In genomic region chr11:43548657-43549435, GRCm38 (mm10) we compare ENCODE assay signal across 9 mouse cellular contexts. TPM values are rescaled to one million over a fixed set of nuclear protein-coding genes. Genes with fewer than 3 reads are reported as not detected.
DNase-seq lines count a peak whose midpoint lies in the region; ATAC-seq and TF ChIP-seq lines count a peak whose summit lies in the region.
"Had no signal": no experiment of that assay in that cellular context is flagged by ENCODE, and none has a peak within 500 bp of the region (broad histone marks: within the 10 kb centered on the region; RNA-seq: fewer than 3 reads in every experiment).

No protein-coding gene starts in this region.

- ATAC-seq in forebrain, embryonic 14.5 days = no peak
- no peak for ATAC-seq in limb, embryonic 12.5 days (ENCODE audit: insufficient number of reproducible peaks, insufficient read depth, low FRiP score, low TSS enrichment, low read depth)
- ATAC-seq in neural tube, embryonic 13.5 days (ENCODE audit: low read depth) = no peak
- ATAC-seq in erythroid progenitor cell, adult 5-6 weeks (replicated peaks; ENCODE audit: low FRiP score, poor library complexity, severe bottlenecking) = no peak

- H3K9ac ChIP-seq in forebrain, embryonic 14.5 days (ENCODE audit: low read length) = no peak overlapping the region
- no peak overlapping the region for H3K9ac ChIP-seq in limb, embryonic 12.5 days (replicated peaks)
- H3K9ac ChIP-seq in neural tube, embryonic 13.5 days = no peak overlapping the region

- H3K9me3 ChIP-seq in forebrain, embryonic 14.5 days (replicated peaks; ENCODE audit: control insufficient read depth, low read length) = no peaks in the 10 kb centered on the region
- H3K9me3 ChIP-seq in limb, embryonic 12.5 days = no peaks in the 10 kb centered on the region
- no peaks in the 10 kb centered on the region for H3K9me3 ChIP-seq in neural tube, embryonic 13.5 days

- TF ChIP-seq CTCF in kidney, adult 2 months (conservative IDR thresholded peaks at IDR 0.05; ENCODE audit: insufficient read depth, insufficient read length, low read depth, low read length) = no peak

- DNase-seq in kidney, adult 2 months = peak; percentile 18
- no peak for DNase-seq in kidney, postnatal 14 days
- DNase-seq in forebrain, embryonic 14.5 days (ENCODE audit: low spot score) = no peak
- no peak for DNase-seq in adipocyte (ENCODE audit: low spot score)
- DNase-seq in left cerebral cortex, postnatal 4 days = no peak

- no peaks in the 10 kb centered on the region for H3K36me3 ChIP-seq in kidney, adult 2 months (ENCODE audit: control insufficient read depth, insufficient read depth, low read length)
- 0 out of 2 replicates have a peak, but pooled peaks cover 2% of the 10 kb centered on the region for H3K36me3 ChIP-seq in forebrain, embryonic 14.5 days (ENCODE audit: control insufficient read depth, insufficient read depth, low read length)
- H3K36me3 ChIP-seq in limb, embryonic 12.5 days = peaks cover 23% of the 10 kb centered on the region
- no peaks in the 10 kb centered on the region for H3K36me3 ChIP-seq in neural tube, embryonic 13.5 days

- WGBS in kidney, adult 2 months = 57% methylated on average over 12 of the region's 12 CpGs
- WGBS in forebrain, embryonic 14.5 days = 49% methylated on average over 12 of the region's 12 CpGs
- WGBS in limb, embryonic 12.5 days = 69% methylated on average over 12 of the region's 12 CpGs
- WGBS in neural tube, embryonic 13.5 days = 76% methylated on average over 12 of the region's 12 CpGs

- H3K4me3 ChIP-seq in kidney, adult 2 months (ENCODE audit: insufficient read depth, low read depth, low read length) = no peak overlapping the region
- no peak overlapping the region for H3K4me3 ChIP-seq in forebrain, embryonic 14.5 days (ENCODE audit: low read depth, low read length)
- no peak overlapping the region for H3K4me3 ChIP-seq in limb, embryonic 12.5 days (replicated peaks)
- no peak overlapping the region for H3K4me3 ChIP-seq in neural tube, embryonic 13.5 days

- no peak overlapping the region for H3K4me2 ChIP-seq in forebrain, embryonic 14.5 days (ENCODE audit: low read length)
- no peak overlapping the region for H3K4me2 ChIP-seq in limb, embryonic 12.5 days
- no peak overlapping the region for H3K4me2 ChIP-seq in neural tube, embryonic 13.5 days

- H3K27me3 ChIP-seq in kidney, adult 2 months (replicated peaks; ENCODE audit: control insufficient read depth, insufficient read depth, low read length) = no peaks in the 10 kb centered on the region
- H3K27me3 ChIP-seq in forebrain, embryonic 14.5 days (replicated peaks; ENCODE audit: control insufficient read depth, insufficient read depth, low read length) = no peaks in the 10 kb centered on the region
- H3K27me3 ChIP-seq in limb, embryonic 12.5 days = no peaks in the 10 kb centered on the region
- no peaks in the 10 kb centered on the region for H3K27me3 ChIP-seq in neural tube, embryonic 13.5 days

- no peak overlapping the region for H3K27ac ChIP-seq in kidney, adult 2 months (ENCODE audit: insufficient read depth, low read depth, low read length)
- H3K27ac ChIP-seq in forebrain, embryonic 14.5 days (ENCODE audit: low read depth, low read length) = peak overlapping the region; percentile 40; the same call in 1 of the 2 replicates
- H3K27ac ChIP-seq in limb, embryonic 12.5 days = peak overlapping the region; percentile 64
- H3K27ac ChIP-seq in neural tube, embryonic 13.5 days (replicated peaks) = peak overlapping the region; percentile 67

- intact Hi-C loops in left cerebral cortex, postnatal 4 days (cut with DNase I) = no loop called here

- peaks cover 7% of the 10 kb centered on the region; the same call in 1 of the 2 replicates for H3K4me1 ChIP-seq in kidney, adult 2 months (ENCODE audit: control insufficient read depth, insufficient read depth, low read length)
- H3K4me1 ChIP-seq in forebrain, embryonic 14.5 days (ENCODE audit: control insufficient read depth, insufficient read depth, low read length) = peaks cover 30% of the 10 kb centered on the region; the same call in 1 of the 2 replicates
- peaks cover 28% of the 10 kb centered on the region for H3K4me1 ChIP-seq in limb, embryonic 12.5 days (replicated peaks)
- H3K4me1 ChIP-seq in neural tube, embryonic 13.5 days (replicated peaks) = peaks cover 27% of the 10 kb centered on the region

- no peak for TF ChIP-seq POLR2A in kidney, adult 2 months (IDR thresholded peaks at IDR 0.05; ENCODE audit: low read depth, low read length)

RNA-seq across cellular contexts. Expression of gene Ccnjl, which starts 20.3 kb away (rescaled TPM):
- 1.0 and 1.1 TPM in 2 replicates for polyA plus RNA-seq in kidney, adult 2 months (2012; rRNA removed)
- polyA plus RNA-seq in forebrain, embryonic 14.5 days (2014; fragmentation: Nextera tagmentation; extraction: Ambion mirVana) = 7.7 and 8.7 TPM in 2 replicates
- 22.6 and 23.3 TPM in 2 replicates for polyA plus RNA-seq in limb, embryonic 12.5 days (2016; fragmentation: Nextera tagmentation; extraction: Ambion mirVana)
- polyA plus RNA-seq in neural tube, embryonic 13.5 days (2015; fragmentation: Nextera tagmentation; extraction: Ambion mirVana) = 20.9 and 26.7 TPM in 2 replicates
- 1 to 10 TPM; 4.8 to 5.3 TPM for total RNA-seq in left cerebral cortex, postnatal 4 days (2021)
- total RNA-seq in erythroid progenitor cell, adult 5-6 weeks (2015; ENCODE audit: low replicate concordance) = not detected in 2 replicates
- total RNA-seq in erythroid progenitor cell, adult 5-6 weeks (2017; ENCODE audit: low replicate concordance) = not detected in 2 replicates

RNA-seq across cellular contexts. Expression of gene 4933415A04Rik, which starts 38.0 kb away (rescaled TPM):
- polyA plus RNA-seq in kidney, adult 2 months (2012; rRNA removed) = 0.24 and 0.30 TPM in 2 replicates
- polyA plus RNA-seq in forebrain, embryonic 14.5 days (2014; fragmentation: Nextera tagmentation; extraction: Ambion mirVana) = 1.2 and 2.0 TPM in 2 replicates
- 4.6 and 6.3 TPM in 2 replicates for polyA plus RNA-seq in limb, embryonic 12.5 days (2016; fragmentation: Nextera tagmentation; extraction: Ambion mirVana)
- polyA plus RNA-seq in neural tube, embryonic 13.5 days (2015; fragmentation: Nextera tagmentation; extraction: Ambion mirVana) = 7.1 and 7.3 TPM in 2 replicates
- total RNA-seq in left cerebral cortex, postnatal 4 days (2021) = 1 to 10 TPM; 1.7 to 2.2 TPM
- total RNA-seq in erythroid progenitor cell, adult 5-6 weeks (2015; ENCODE audit: low replicate concordance) = not detected in 2 replicates
- total RNA-seq in erythroid progenitor cell, adult 5-6 weeks (2017; ENCODE audit: low replicate concordance) = not detected in 2 replicates

RNA-seq across cellular contexts. Expression of gene Fabp6, which starts 52.5 kb away (rescaled TPM):
- polyA plus RNA-seq in kidney, adult 2 months (2012; rRNA removed) = not detected in 2 replicates
- not detected in 2 replicates for polyA plus RNA-seq in forebrain, embryonic 14.5 days (2014; fragmentation: Nextera tagmentation; extraction: Ambion mirVana)
- not detected in 2 replicates for polyA plus RNA-seq in limb, embryonic 12.5 days (2016; fragmentation: Nextera tagmentation; extraction: Ambion mirVana)
- polyA plus RNA-seq in neural tube, embryonic 13.5 days (2015; fragmentation: Nextera tagmentation; extraction: Ambion mirVana) = not detected in 2 replicates
- not detected for total RNA-seq in left cerebral cortex, postnatal 4 days (2021)
- total RNA-seq in erythroid progenitor cell, adult 5-6 weeks (2015; ENCODE audit: low replicate concordance) = not detected in 2 replicates
- total RNA-seq in erythroid progenitor cell, adult 5-6 weeks (2017; ENCODE audit: low replicate concordance) = not detected in 2 replicates
- total RNA-seq: left cerebral cortex, postnatal 36 days had no signal
